Mouse (Mus musculus) cortical plate, adult 2 months (tissue): ENCODE measurements around the gene Morn3.

Experiments
- CTCF ChIP-seq: fragments of 200-500 bp; IDR thresholded peaks from 2 replicates; pipeline ENCODE4 v1.5.1; 2011; ENCODE audit warnings: mild to moderate bottlenecking, control low read depth, low read length; ENCODE audit not compliant: insufficient read depth; ENCODE audit errors: extremely low read depth
- POLR2A ChIP-seq: fragments of 200-500 bp; IDR thresholded peaks from 2 replicates; pipeline ENCODE4 v1.6.1; 2011; ENCODE audit warnings: mild to moderate bottlenecking, low read length, control low read depth; ENCODE audit not compliant: insufficient read depth; ENCODE audit errors: extremely low read depth

GRCm38 (mm10) chr5:122994910-122995309 lies 51.9 kb downstream of the Morn3 start:
- TF ChIP-seq POLR2A (no peak), CTCF (no peak)
